Mouse (Mus musculus): ENCODE data around the gene Cntn3.

GRCm38 (mm10) chr6:102319755-102320154, 253.1 kb downstream of the Cntn3 start:
- TF ChIP-seq CHD1 (IDR thresholded peaks at IDR 0.05; ENCODE audit: low read depth, low read length) = no peak
- TF ChIP-seq NELFE (IDR thresholded peaks at IDR 0.05; ENCODE audit: low read depth, low read length) = no peak
- no peak for TF ChIP-seq CTCF (conservative IDR thresholded peaks at IDR 0.05 in 1 of 2, IDR thresholded peaks at IDR 0.05 in 1 of 2; ENCODE audit: low read depth in 2 of 2, low read length in 2 of 2)
- TF ChIP-seq NRF1 (IDR thresholded peaks at IDR 0.05; ENCODE audit: low read depth, low read length) = no peak
- no peak for TF ChIP-seq ZNF384 (IDR thresholded peaks at IDR 0.05; ENCODE audit: low read depth, low read length)
- no peak for TF ChIP-seq POLR2A (IDR thresholded peaks at IDR 0.05; ENCODE audit: low read depth, low read length)
- no peak for TF ChIP-seq RAD21 (IDR thresholded peaks at IDR 0.05; ENCODE audit: low read depth, low read length)

All from CH12.LX (cell line).